Mouse (Mus musculus) testis, postnatal 14 days (tissue): ENCODE measurements at regions not wholly inside any gene's neighbourhood (a gene's known extent, or its start where the extent isn't known, plus 50 kb on each side); places are given as distances from the start of the nearest gene placed in this dataset.

ENCODE experiments used
- DNase-seq: peaks from one replicate; pipeline ENCODE4 v3.0.0; 2021; ENCODE audit warnings: low spot score

DNA sequence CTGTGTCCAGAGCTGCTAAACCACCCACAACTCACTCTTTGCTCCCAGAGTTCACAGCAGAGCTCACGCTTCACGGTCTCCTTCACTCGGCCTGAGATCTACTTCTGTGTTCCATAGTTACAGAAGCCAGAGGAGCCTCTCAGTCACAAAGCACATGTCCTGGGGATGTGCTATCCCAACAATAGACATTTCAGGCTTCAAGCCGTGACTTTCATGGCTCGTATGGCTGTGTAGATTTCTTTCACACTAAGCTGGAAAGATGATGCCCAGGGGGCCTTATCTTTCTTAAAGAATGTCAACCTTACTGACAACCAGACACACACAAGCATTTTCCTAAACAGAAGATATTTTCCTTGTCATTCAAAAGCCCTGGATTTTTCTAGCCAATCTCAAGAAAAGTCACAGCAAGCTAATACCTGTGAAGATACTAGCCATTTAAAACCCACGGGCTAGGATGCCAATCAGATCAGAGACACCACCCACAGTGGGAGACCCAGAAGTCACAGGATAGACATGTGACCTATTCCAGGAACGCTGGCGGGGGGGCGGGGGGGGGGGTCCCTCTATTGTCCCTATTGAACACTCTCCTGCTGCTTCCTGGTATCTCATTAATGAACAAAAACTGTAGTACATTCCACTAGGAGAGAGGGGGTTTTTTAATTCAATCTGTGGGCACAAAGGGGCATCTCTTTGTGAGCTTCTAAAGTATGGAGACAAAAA, 98.8 kb upstream of the Mapk10 start:
- no peak for DNase-seq

DNA sequence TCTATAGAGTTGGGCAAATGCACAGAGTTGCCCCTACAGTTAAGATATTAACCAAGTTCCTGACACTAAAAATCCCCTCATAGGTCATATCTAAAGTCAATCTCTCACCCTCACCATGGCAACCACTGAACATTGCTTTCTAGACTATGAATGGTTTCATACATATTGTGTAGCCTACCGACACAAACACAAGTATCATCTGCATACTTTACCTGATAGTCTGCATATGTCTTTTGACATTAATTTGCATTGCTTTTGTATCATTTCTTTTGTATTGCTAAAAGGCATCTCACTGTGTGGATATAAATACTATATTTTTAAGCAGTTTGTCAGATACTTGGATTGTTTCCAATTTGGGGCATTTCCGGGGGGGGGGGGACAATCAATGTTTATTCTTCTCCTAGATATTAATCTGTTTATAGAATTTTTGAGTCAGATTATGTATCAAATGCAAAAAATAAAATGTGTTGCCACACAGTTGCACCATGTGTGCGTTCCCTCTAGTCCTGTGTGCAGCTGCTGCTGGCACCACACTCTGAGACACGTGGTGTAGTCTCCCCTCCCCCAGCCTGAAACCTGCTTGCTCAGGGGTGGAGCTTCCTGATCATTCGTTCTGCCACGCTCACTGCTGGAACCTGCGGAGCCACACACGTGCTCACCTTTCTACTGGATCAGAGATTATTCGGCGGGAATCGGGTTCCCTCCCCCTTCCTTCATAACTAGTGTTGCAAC, 94.7 kb upstream of the Mapk10 start:
- no peak for DNase-seq

DNA sequence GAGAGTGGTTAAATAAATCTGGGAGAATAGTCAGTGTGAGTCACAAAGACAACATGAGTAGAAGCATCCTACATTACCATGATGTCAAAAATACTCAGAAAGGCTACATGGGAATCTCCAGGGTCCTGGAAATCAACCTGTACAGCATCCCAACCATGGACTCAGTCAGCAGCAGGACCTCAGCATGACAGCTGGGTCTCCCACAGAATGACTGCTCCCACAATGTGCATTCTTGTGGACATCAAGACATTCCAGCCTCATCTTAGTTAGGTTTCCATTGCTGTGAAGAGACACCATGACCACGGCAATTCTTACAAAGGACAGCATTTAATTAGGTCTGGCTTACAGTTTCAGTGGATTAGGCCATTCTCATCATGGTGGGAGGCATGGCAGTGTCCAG, 93.8 kb upstream of the Mapk10 start:
- DNase-seq = no peak

DNA sequence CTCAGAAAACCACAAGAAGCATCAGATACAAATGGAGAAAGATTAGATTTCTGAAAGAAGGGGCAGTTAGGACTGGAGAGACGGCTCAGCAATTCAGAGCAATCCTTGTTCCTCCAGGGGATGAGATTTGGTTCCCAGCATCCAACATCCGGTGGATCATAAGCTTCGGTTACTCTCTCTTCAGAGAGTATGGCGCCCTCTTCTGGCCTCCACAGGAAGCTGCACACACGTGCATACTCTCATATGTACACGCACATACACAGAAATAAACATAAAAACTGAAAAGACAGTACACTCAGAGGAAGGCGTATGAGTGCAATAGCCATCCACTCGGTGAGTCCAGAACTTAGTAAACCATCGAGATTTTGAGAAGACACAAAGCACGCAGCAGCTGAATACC, 91.6 kb upstream of the Mapk10 start:
- DNase-seq = no peak

DNA sequence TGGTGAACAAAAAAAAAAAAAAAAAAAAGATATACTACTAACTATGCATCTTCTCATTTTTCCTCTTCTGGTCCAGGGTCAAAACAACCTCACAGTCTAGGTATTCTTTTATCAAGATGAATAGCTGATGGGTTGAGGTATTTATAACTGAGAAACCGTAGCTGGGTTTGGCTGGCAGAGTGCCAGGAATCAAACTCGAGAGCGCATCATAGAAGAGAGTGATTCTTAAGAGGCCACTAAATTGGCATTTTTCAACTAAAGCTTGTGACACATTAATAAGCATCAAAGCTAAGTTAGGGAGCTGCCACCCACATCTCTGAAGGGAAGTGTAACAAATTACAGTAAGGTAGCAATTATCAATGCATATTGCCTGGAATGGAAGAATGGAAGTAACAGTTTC, 90.2 kb upstream of the Mapk10 start:
- DNase-seq = no peak

DNA sequence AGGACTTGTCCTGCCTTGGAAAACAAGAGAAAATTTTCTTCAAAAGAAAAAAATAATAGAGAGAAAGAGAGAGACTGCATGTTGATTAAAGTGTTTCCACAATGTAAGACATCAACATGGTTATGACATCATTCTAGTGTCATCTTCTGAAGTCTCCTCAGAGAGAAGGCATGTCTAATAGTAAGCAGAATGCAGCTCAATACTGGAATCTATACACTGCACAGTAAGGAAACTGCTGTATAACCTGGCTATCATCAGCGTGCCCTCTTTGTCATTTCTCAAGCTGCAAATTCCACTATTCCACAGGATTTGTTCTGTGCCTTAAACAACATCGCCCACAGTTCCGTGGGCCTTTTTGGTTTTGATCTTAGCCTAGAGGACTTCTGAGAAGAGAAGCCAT, 82.8 kb upstream of the Mapk10 start:
- no peak for DNase-seq

DNA sequence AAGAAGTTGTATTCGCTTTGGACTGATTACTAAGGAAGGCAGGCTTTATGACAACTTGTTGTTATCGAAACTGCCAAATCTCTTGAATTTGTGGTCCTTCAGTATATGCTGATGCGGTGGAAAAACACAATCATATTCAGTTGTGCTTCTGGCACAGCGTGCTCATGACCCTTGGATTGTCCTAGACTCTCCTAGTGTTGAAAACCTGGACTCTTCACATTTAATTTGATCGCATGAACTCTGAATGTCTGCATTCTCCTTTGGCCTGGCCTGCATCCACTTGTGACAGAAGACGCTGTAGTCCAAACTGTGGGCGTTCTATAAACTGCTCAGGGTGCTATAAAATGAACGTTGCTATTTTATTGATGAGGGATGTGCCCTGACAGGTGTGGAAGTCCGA, 80.6 kb upstream of the Mapk10 start:
- DNase-seq = no peak

DNA sequence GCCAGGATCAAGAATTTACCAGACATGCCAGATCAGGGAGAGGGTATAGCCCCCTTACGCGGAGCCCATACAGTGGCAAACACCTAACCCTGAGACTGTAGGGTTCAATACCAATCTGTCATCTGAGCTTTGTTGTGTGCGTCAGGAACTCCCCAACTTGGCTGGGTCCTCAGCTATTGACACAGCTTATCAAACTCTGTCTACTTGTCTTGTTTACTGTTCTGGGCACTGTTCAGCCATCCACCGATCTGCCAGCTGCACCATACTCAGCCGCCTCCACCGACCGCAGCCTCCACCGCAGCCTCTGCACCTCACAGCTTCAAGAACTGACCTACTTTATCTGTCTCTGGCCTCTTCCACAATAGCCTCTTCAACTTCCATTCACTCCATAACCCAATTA, 80.1 kb upstream of the Mapk10 start:
- DNase-seq = no peak

DNA sequence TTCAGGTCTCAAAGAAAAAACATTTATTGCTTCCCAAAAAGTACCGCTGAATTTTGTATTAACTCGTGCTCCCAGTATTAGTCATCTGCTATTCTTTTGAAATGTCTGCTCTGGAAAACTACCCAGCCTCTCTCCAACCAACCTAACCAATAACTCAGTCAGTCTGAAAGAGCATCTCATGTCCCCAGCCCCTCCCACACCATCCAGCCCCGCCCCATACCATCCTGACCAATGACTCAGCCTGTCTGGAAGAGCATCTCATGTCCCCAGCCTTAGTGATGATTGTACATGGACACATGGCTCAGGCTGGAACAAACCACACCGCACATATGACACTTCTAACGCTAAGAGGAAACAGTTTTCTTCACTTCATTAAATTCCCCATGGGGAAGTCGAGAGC, 58.1 kb upstream of the Mapk10 start:
- no peak for DNase-seq

DNA sequence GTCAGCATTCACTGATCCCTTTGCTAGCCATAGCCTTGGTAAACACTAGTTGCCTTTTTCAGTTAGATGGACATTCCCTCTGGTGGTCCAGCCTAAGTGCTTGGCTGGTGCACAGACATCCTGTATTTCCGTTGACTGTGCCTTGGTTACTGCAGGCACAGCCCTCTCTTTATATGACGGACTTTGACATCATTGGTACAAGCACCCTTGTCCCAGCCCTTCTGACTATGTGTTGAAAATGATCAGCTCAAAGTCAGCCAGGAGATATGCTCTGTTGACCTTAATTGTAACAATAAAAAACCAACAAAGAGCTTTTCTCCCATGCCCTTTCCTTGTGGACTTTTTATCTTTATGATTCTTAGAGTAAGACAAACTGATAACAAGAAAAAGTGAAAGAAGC, 53.8 kb upstream of the Mapk10 start:
- DNase-seq = no peak

DNA sequence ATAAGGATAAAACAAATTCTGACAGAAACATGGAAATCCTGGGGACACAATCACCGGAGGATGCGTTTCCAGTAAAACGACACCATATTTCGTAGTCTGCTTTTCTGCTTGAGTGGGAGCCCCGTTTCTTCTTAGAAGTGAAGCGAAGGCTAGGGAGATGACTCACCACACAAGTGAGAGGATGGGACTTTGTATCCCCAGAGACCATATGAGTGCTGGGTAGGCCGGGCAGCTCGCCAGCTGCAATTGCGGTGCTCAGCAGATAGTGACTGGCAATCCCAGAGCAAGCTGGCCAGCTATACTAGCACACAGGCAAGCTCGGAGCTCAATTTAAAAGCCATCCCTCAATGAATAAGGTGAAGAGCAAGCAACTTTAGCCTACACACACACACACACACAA, 50.3 kb upstream of the Mapk10 start:
- DNase-seq = no peak
